Mouse (Mus musculus) stomach, embryonic 16.5 days (tissue): ENCODE data around the gene Hmgcll1. TPM values are rescaled to one million over a fixed set of nuclear protein-coding genes. Genes with fewer than 3 reads are reported as not detected.

Source experiments
- ATAC-seq: fragments of 200-750 bp; cut with Nextera tagmentation; 2 replicates; pipeline ENCODE4 v1.8.0; 2017; ENCODE audit warnings: moderate number of reproducible peaks, moderate TSS enrichment; ENCODE audit not compliant: insufficient read depth, low FRiP score
- H3K27ac ChIP-seq: fragments of 300-500 bp; sonication (generic); 2 replicates; pipeline ENCODE4 v1.5.1; 2014; ENCODE audit warnings: low read length
- H3K27me3 ChIP-seq: fragments of 300-500 bp; sonication (generic); 2 replicates; pipeline ENCODE4 v1.6.1; 2014; ENCODE audit warnings: low read length, control low read depth, mixed read lengths; ENCODE audit not compliant: control insufficient read depth, insufficient read depth
- H3K36me3 ChIP-seq: fragments of 300-500 bp; sonication (generic); 2 replicates; pipeline ENCODE4 v1.6.1; 2014; ENCODE audit warnings: low read length; ENCODE audit not compliant: control insufficient read depth, insufficient read depth
- H3K4me1 ChIP-seq: fragments of 300-500 bp; sonication (generic); 2 replicates; pipeline ENCODE4 v1.6.1; 2014; ENCODE audit warnings: low read length, control low read depth, mixed read lengths; ENCODE audit not compliant: control insufficient read depth, insufficient read depth
- H3K4me2 ChIP-seq: fragments of 300-500 bp; sonication (generic); 2 replicates; pipeline ENCODE4 v1.6.1; 2014; ENCODE audit warnings: low read depth, low read length, mixed read lengths
- H3K4me3 ChIP-seq: fragments of 300-500 bp; sonication (generic); replicated peaks from 2 replicates; pipeline ENCODE4 v1.5.1; 2014; ENCODE audit warnings: mild to moderate bottlenecking, low read length
- H3K9ac ChIP-seq: fragments of 300-500 bp; sonication (generic); 2 replicates; pipeline ENCODE4 v1.6.1; 2014; ENCODE audit warnings: low read length
- H3K9me3 ChIP-seq: fragments of 300-500 bp; sonication (generic); replicated peaks from 2 replicates; pipeline ENCODE4 v1.6.1; 2016; ENCODE audit warnings: low read length, control low read depth; ENCODE audit not compliant: control insufficient read depth
- WGBS: fragments of 180-500 bp; shearing (Covaris S2); extraction: QIAGEN DNeasy Blood & Tissue Kit; methylation state at CpG from one replicate; pipeline ENCODE4 v1.1.7; 2014; 5-methylcytosine and 5-hydroxymethylcytosine counted together
- polyA plus RNA-seq: library from polyadenylated mRNA; unstranded; fragments of >200 nt; fragmentation: Nextera tagmentation; extraction: Ambion mirVana; gene quantifications from 2 replicates; pipeline ENCODE4 v1.2.1, GENCODE M21; 2015

Hmgcll1 gene
- polyA plus RNA-seq, 1 experiment from 2014 or later = 3.3 TPM

DNA sequence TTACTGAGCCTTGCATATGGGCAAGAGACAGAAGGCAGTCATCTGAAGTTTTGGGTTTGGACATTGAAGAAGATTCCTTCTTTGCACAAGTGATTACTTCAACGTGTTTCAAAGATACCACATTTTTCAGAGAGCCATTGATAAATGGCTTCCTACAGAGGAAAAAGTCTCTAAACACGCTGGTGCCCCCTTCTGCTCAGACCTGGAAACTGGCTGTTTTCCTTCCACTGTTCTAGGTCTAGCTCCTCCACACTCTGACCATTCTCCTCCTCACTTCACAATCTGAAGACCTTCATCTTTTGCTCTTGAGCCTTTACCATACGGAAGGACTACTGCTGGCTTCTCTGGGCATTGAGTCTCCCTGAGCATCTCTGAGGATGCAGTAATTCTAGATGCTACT, 153.7 kb downstream of the Hmgcll1 start:
- ATAC-seq = no peak
- no peaks in the 10 kb centered on the region for H3K36me3 ChIP-seq
- H3K4me1 ChIP-seq = no peaks in the 10 kb centered on the region
- no peak overlapping the region for H3K4me3 ChIP-seq
- no peaks in the 10 kb centered on the region for H3K9me3 ChIP-seq
- H3K27ac ChIP-seq = no peak overlapping the region
- H3K27me3 ChIP-seq = no peaks in the 10 kb centered on the region
- no peak overlapping the region for H3K9ac ChIP-seq
- H3K4me2 ChIP-seq = no peak overlapping the region
- WGBS = 31% methylated on average over 3 of the region's 3 CpGs

- no peak overlapping the region for H3K9ac ChIP-seq
- 65% methylated on average over 5 of the region's 5 CpGs for WGBS
- no peak overlapping the region for H3K27ac ChIP-seq
- no peaks in the 10 kb centered on the region for H3K9me3 ChIP-seq
- no peaks in the 10 kb centered on the region for H3K4me1 ChIP-seq
- H3K4me3 ChIP-seq = no peak overlapping the region
- ATAC-seq = no peak
- H3K4me2 ChIP-seq = no peak overlapping the region
- H3K36me3 ChIP-seq = no peaks in the 10 kb centered on the region
- H3K27me3 ChIP-seq = no peaks in the 10 kb centered on the region
These were observed 158.1 kb downstream of the Hmgcll1 start for GRCm38 (mm10) chr9:76172686-76173295.

DNA sequence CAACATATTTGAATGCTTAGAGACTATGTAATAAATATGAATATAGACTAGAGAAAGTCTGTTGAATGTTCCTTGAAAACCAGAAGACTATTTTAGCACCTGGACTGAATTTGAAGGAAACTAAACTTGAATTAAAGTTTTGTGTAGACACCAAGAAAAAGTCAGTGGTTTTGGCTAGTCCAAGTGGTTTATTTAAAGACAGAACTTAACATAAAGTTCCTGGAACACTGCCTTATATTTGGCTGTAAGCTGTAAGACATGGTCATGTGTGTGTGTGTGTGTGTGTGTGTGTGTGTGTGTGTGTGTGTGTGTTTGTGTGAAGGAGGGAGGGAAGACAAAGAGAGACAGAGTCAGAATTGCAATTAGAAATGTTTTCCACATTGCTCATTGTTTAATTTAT, 164.6 kb downstream of the Hmgcll1 start:
- Histone ChIP-seq H3K36me3 (no peaks in the 10 kb centered on the region), H3K9me3 (no peaks in the 10 kb centered on the region), H3K9ac (no peak overlapping the region), H3K4me2 (no peak overlapping the region), H3K4me3 (no peak overlapping the region), H3K27me3 (no peaks in the 10 kb centered on the region), H3K4me1 (no peaks in the 10 kb centered on the region), H3K27ac (no peak overlapping the region)
- no peak for ATAC-seq

Other genes starting within 250 kb of the Hmgcll1 start
- 5.9 and 6.9 TPM in 2 replicates for gene Bmp5, start 239.5 kb upstream of the Hmgcll1 start, polyA plus RNA-seq
- not detected in 2 replicates for gene Gfral, start 198.8 kb downstream of the Hmgcll1 start, polyA plus RNA-seq